Mouse (Mus musculus): ENCODE measurements around the gene Senp1. TPM values are rescaled to one million over a fixed set of nuclear protein-coding genes. Genes with fewer than 3 reads are reported as not detected.
A peak's percentile ranks its signal among the peaks of the same experiment; 100 is the strongest.

Senp1 gene
- polyA plus RNA-seq, 1 experiment from 2014 or later = 28.1 TPM

DNA sequence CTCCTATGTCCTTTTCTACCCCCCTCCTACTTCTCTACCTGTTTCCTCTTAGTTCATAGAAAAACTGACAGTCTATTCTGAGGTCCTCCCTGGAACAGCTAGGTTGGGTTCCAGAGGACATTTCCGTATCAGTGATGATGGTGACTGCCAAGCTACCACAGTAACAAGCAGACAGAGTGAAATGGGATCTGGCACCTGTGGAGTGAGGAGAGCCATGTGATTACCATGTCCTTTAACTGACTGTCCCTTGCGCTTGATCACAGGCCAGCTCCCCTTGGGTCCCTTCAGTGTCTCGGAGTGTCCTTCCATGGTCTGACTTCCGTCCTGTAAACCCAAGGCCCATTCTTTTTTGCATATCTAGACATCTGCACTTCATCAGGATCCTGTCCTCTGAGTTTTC lies 37.5 kb upstream of the Senp1 start:
- 87% methylated on average over 4 of the region's 4 CpGs for WGBS
- Histone ChIP-seq H3K4me1 (no peaks in the 10 kb centered on the region), H3K36me3 (peaks cover 84% of the 10 kb centered on the region), H3K9ac (no peak overlapping the region), H3K9me3 (replicated peaks) (no peaks in the 10 kb centered on the region), H3K27me3 (no peaks in the 10 kb centered on the region), H3K4me2 (replicated peaks) (no peak overlapping the region), H3K4me3 (replicated peaks) (no peak overlapping the region), H3K27ac (replicated peaks) (no peak overlapping the region)
- ATAC-seq (ENCODE audit: insufficient number of reproducible peaks, low FRiP score, low TSS enrichment, low read depth) = no peak

DNA sequence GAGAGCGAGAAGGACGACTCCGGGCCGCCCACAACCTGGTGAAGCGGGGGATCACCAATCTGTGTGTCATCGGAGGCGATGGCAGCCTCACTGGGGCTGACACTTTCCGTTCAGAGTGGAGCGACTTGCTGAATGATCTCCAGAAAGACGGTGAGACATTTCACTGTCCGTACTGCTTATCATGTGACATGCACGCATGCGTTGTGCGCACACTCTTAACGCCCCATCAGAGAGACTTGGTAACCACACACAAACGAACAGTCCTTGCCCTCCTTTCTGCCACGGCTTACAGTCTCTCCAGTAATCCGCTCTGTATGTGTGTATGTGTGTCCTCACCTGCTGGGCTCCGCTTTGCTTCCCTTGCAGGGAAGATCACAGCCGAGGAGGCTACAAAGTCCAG lies 27.3 kb upstream of the Senp1 start:
- ATAC-seq (ENCODE audit: insufficient number of reproducible peaks, low FRiP score, low TSS enrichment, low read depth) = no peak
- Histone ChIP-seq H3K27me3 (no peaks in the 10 kb centered on the region), H3K9ac (no peak overlapping the region), H3K9me3 (replicated peaks) (no peaks in the 10 kb centered on the region), H3K4me3 (replicated peaks) (no peak overlapping the region), H3K4me2 (replicated peaks) (no peak overlapping the region), H3K36me3 (peaks cover 87% of the 10 kb centered on the region), H3K4me1 (no peaks in the 10 kb centered on the region), H3K27ac (replicated peaks) (no peak overlapping the region)
- WGBS = 92% methylated on average over 20 of the region's 20 CpGs

DNA sequence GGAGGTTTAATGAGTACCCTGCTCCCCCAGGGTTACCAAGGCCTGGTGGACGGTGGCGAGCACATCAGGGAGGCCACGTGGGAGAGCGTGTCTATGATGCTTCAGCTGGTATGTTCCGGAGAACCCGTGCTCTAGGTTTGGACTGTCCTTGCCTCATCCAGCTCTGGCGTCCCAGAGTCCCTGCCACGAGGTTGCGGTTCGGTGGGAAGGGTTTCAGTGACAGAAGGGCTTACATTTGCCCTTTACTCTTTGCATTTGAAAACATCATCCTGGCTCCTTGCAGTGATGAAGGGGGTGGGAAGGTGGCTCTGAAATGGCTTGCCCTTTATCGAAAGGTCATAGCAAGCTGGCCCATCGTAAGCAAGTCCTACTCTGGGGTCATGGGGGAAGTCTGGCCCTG lies 25.8 kb upstream of the Senp1 start:
- Histone ChIP-seq H3K9ac (no peak overlapping the region), H3K27ac (replicated peaks) (no peak overlapping the region), H3K4me1 (no peaks in the 10 kb centered on the region), H3K36me3 (peaks cover 76% of the 10 kb centered on the region), H3K4me2 (replicated peaks) (no peak overlapping the region), H3K9me3 (replicated peaks) (no peaks in the 10 kb centered on the region), H3K27me3 (no peaks in the 10 kb centered on the region), H3K4me3 (replicated peaks) (no peak overlapping the region)
- no peak for ATAC-seq (ENCODE audit: insufficient number of reproducible peaks, low FRiP score, low TSS enrichment, low read depth)
- 83% methylated on average over 12 of the region's 12 CpGs for WGBS

DNA sequence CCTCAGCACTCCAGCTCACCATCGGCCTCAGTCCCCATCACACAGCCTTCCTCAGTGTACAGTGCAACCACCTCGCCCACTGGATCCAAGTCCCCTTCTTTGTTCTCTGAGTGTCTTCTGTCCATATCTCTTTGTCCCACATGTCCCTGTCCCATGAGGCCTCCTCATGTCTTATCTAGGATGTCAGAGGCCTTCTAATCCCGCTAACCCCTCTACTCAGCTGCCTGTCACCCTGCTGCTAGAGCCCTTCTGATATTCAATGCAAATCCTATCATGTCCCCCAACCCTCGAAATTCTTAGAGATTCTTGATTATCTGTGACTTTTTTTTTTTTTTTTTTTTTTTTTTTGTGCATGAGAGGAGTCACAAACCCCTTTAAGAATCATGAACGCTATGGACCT lies 22.7 kb upstream of the Senp1 start:
- ATAC-seq (ENCODE audit: insufficient number of reproducible peaks, low FRiP score, low TSS enrichment, low read depth) = no peak
- Histone ChIP-seq H3K9me3 (replicated peaks) (no peaks in the 10 kb centered on the region), H3K4me2 (replicated peaks) (no peak overlapping the region), H3K36me3 (peaks cover 54% of the 10 kb centered on the region), H3K9ac (no peak overlapping the region), H3K4me1 (no peaks in the 10 kb centered on the region), H3K4me3 (replicated peaks) (no peak overlapping the region), H3K27ac (replicated peaks) (no peak overlapping the region), H3K27me3 (no peaks in the 10 kb centered on the region)
- 91% methylated on average over 5 of the region's 5 CpGs for WGBS

DNA sequence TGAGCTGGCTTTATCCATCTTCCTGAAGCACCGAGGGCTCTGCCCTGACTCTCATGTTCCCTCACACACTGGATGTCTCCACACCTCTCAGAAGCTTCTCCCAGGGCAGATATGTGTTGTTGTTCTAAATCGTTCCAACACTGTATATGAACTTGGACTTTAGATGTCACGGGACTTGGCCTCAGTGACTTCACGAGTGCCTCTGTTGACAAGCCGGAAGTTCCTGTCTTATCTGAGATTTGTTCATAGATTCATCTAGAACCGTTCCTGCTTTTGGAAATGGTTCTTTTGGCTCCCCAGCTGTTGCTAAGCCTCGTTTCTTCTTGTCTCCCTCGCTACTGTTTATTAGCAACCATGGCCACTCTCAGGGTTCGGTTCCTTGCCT lies 22.2 kb upstream of the Senp1 start:
- Histone ChIP-seq H3K4me3 (replicated peaks) (no peak overlapping the region), H3K9me3 (replicated peaks) (no peaks in the 10 kb centered on the region), H3K4me1 (no peaks in the 10 kb centered on the region), H3K27ac (replicated peaks) (no peak overlapping the region; the same call in 1 of the 2 replicates), H3K9ac (no peak overlapping the region), H3K27me3 (no peaks in the 10 kb centered on the region), H3K36me3 (peaks cover 49% of the 10 kb centered on the region), H3K4me2 (replicated peaks) (no peak overlapping the region)
- ATAC-seq (ENCODE audit: insufficient number of reproducible peaks, low FRiP score, low TSS enrichment, low read depth) = no peak
- 86% methylated on average over 9 of the region's 9 CpGs for WGBS

DNA sequence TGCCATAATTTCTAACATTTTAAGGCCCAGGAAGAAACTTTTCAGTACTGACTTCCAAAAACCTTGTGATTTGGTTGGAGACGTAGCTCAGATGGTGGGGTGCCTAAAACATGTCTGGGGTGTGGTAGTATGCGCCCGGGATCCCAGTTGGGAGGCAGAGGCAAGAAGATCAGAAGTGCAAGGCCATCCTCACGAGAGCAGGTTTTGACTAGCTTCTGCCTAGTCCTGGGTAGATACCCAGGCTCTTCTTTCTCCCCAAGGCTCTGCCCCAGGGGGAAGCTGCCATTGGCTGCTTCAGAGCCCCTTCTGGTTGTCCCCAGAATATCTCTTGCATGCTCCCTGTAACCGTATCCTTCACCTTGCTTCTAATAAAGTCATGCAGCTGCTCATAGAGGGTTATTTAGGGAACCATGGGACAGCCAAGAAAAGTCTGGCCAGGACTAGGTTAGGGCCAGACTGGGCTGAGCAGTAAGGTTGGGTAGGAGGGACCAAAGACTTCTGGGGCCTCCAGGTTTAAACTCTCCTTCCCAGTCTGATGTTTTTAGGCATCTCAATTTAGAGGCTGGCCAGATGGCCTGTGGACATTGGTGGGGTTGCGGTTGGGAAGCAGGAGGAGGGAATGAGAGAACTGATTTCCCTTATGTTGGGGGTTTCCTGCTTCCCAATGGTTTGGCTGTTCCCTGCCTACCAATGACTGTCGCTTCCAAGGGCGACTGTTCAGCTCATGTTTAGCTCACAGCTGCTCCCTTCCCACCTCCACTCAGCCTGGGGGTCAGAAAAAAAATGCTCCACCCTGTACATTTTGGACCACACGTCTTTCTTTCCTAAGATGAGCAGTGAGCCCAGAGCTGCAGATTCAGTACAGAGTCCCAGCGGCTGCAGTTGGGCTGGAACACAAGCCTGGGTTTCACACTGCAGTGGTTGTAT lies 21.6 kb upstream of the Senp1 start:
- peak; percentile 48; the same call in 1 of the 2 replicates for ATAC-seq (ENCODE audit: insufficient number of reproducible peaks, low FRiP score, low TSS enrichment, low read depth)
- peaks cover 42% of the 10 kb centered on the region for H3K36me3 ChIP-seq

DNA sequence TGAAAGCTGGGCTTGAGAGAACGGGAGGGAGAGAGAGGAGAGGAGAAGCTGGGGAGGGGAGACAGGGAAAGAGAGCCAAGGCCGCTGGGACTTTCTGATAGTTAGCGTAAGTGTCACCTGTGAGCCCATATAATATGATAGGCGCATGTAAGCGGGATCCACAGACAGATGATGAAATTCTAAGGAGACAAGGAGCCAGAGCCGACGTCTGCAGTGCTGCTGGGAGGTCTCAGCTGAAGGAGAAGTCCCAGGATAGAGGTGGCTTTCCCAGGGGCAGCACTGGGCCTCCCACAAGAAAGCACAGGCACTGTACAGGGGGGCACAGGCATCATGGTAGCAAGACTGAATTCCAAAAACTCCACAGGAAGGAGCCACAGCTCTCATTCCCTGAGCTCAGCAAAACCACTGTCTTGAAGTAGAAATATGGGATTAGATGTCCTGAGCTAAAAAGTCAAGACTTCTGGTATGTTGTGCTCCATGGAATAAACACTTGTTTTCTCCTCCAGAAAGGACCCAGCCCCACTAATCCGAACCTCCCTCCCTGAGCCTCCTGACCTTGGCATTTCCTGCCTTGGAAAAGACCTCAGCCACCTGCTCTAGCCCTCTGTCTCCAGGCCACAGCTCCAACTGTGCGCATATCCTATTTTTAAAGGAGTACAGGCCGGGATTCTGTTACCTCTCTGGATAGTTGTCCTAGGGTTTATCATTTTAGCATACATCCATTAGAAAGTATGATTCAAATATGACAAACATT lies 20.7 kb upstream of the Senp1 start:
- no peak overlapping the region for H3K4me2 ChIP-seq (replicated peaks)
- no peak overlapping the region for H3K9ac ChIP-seq
- H3K36me3 ChIP-seq = peaks cover 36% of the 10 kb centered on the region
- ATAC-seq (ENCODE audit: insufficient number of reproducible peaks, low FRiP score, low TSS enrichment, low read depth) = no peak
- no peaks in the 10 kb centered on the region for H3K27me3 ChIP-seq
- peaks cover 2% of the 10 kb centered on the region for H3K4me1 ChIP-seq
- H3K27ac ChIP-seq (replicated peaks) = no peak overlapping the region
- H3K9me3 ChIP-seq (replicated peaks) = no peaks in the 10 kb centered on the region
- H3K4me3 ChIP-seq (replicated peaks) = no peak overlapping the region
- WGBS = 75% methylated on average over 10 of the region's 10 CpGs

More for the DNA sequence above, 21.6 kb upstream of the Senp1 start:
- no peaks in the 10 kb centered on the region for H3K9me3 ChIP-seq (replicated peaks)
- H3K4me3 ChIP-seq (replicated peaks) = no peak overlapping the region
- H3K4me2 ChIP-seq (replicated peaks) = no peak overlapping the region
- H3K27ac ChIP-seq (replicated peaks) = no peak overlapping the region; the same call in 1 of the 2 replicates
- no peak overlapping the region for H3K9ac ChIP-seq
- WGBS = 81% methylated on average over 10 of the region's 10 CpGs
- H3K27me3 ChIP-seq = no peaks in the 10 kb centered on the region
- no peaks in the 10 kb centered on the region for H3K4me1 ChIP-seq

DNA sequence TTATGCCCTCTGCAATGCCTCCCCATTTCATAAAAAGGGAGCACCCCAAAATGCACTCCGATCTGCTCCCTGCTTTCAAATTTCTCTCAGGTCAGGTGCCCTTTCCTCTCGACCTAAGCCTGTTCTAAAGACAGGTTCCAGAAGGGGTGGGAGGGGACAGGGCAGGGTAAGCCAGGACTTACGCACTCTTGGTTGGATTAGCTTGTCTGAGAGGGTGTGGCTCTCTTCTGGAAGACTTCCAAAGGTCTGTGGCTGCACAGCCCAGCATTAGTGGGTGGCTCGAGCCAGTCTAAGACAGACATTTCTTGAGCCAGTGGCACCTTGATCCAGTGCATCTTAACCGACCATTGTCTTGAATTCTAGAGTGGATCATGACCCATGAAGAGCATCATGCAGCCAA lies 18.2 kb upstream of the Senp1 start:
- no peaks in the 10 kb centered on the region for H3K9me3 ChIP-seq (replicated peaks)
- no peak overlapping the region for H3K4me3 ChIP-seq (replicated peaks)
- no peak overlapping the region for H3K4me2 ChIP-seq (replicated peaks)
- no peak overlapping the region for H3K27ac ChIP-seq (replicated peaks)
- no peaks in the 10 kb centered on the region for H3K27me3 ChIP-seq
- peaks cover 16% of the 10 kb centered on the region for H3K36me3 ChIP-seq
- no peak for ATAC-seq (ENCODE audit: insufficient number of reproducible peaks, low FRiP score, low TSS enrichment, low read depth)
- H3K9ac ChIP-seq = no peak overlapping the region
- WGBS = 69% methylated on average over 5 of the region's 5 CpGs
- H3K4me1 ChIP-seq = peaks cover 16% of the 10 kb centered on the region

DNA sequence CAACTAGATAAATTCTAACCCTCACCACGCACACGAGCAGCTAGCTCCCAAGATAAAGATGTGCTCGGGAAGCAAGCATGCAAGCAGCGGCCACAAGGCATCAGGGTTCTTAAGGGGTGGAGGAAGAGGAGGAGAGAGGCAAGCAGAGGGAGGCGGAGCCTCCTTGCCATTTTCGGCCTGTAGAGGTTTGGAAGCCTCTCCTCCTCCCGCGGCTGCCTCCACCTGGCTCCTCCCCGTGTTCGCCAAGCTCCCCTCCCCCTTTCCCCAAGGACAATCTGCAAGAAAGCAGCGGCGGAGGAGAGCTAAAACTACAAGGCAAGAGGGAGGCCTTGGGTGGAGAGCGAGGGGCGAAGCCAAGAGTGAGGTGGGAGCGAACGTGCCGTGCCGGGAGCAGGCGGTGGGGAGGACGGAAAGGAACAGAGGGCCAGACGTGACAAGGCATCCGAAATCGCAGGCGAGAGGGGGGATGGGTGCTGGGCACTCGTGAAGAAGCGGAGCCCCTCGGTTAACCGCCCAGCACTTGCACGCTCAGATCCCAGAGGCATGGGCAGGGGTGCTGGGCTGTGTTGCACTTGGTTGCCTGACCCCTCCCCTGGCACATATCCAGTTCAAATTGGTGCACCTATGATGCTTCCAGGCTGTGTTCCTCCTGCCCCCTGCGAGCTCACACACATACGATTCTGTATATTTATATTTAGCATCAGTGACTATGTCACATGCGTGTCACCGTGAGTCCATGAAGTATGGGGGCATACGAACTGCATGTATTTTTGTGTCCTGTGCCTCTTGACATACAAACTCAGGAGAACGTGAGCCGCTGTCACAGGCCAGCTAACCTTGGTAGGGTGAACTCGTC lies 15.0 kb upstream of the Senp1 start:
- Histone ChIP-seq H3K36me3 (peaks cover 4% of the 10 kb centered on the region; the same call in 1 of the 2 replicates), H3K4me2 (replicated peaks) (peak overlapping the region; percentile 78), H3K4me3 (replicated peaks) (peak overlapping the region; percentile 67), H3K27me3 (no peaks in the 10 kb centered on the region), H3K27ac (replicated peaks) (peak overlapping the region; percentile 82), H3K4me1 (peaks cover 16% of the 10 kb centered on the region), H3K9me3 (replicated peaks) (no peaks in the 10 kb centered on the region), H3K9ac (peak overlapping the region; percentile 69)
- ATAC-seq (ENCODE audit: insufficient number of reproducible peaks, low FRiP score, low TSS enrichment, low read depth) = peak; percentile 92
- 3% methylated on average over 37 of the region's 37 CpGs for WGBS

DNA sequence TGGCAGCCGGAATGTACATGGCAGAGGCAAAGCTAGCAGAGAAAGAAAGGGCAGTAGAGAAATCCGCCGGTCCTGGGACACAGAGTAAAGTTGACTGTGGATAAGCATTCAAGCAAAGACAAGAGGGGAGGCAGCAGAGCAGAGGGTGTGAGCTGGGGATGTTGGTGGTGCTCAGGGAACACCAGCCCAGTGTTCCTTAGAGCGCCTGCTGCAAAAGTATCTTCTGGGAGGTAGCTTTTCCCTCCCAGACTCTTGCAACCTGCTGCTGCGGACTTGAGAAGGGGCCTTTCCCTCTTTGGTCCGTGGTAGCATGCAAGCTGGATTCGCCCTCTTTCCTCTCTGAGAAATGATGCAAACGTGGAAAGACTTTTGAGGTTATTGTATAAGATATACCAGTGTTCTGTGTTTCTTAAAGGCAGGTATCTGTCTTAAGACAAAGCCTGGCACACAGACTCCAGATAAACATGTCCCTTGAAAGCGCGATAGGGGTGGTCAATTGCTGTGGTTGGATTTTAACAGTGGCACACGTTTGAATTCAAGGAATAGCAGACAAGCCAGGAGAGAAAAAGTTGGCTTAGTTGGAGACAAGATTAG lies 14.3 kb upstream of the Senp1 start:
- H3K27ac ChIP-seq (replicated peaks) = peak overlapping the region; percentile 82; the same call in 1 of the 2 replicates
- peaks cover 4% of the 10 kb centered on the region; the same call in 1 of the 2 replicates for H3K36me3 ChIP-seq

More for the DNA sequence above, 14.3 kb upstream of the Senp1 start:
- Histone ChIP-seq H3K27me3 (no peaks in the 10 kb centered on the region), H3K4me2 (replicated peaks) (peak overlapping the region; percentile 78), H3K4me3 (replicated peaks) (peak overlapping the region; percentile 67), H3K9me3 (replicated peaks) (no peaks in the 10 kb centered on the region), H3K9ac (peak overlapping the region; percentile 69), H3K4me1 (peaks cover 16% of the 10 kb centered on the region)
- WGBS = 40% methylated on average over 11 of the region's 11 CpGs
- ATAC-seq (ENCODE audit: insufficient number of reproducible peaks, low FRiP score, low TSS enrichment, low read depth) = no peak
